Comparison of ENCODE assay signal across 16 mouse cellular contexts in genomic region chr10:21783478-21783877, GRCm38 (mm10).
DNase-seq lines count a peak whose midpoint lies in the region; ATAC-seq and TF ChIP-seq lines count a peak whose summit lies in the region.
"Had no signal": no experiment of that assay in that cellular context is flagged by ENCODE, and none has a peak within 500 bp of the region (broad histone marks: within the 10 kb centered on the region; RNA-seq: fewer than 3 reads in every experiment).

No protein-coding gene starts in this region.

- in situ Hi-C loops in Patski (cut with MboI; ENCODE audit: low pct_unique_long_range_greater_than_20kb) = loop anchor here (10.0 kb wide), 1 partner anchor 179 kb away; no protein-coding TSS in a partner anchor

- no peaks in the 10 kb centered on the region for H3K9me3 ChIP-seq in kidney, embryonic 14.5 days (ENCODE audit: control insufficient read depth, low read length)
- no peaks in the 10 kb centered on the region for H3K9me3 ChIP-seq in heart, embryonic 16.5 days (replicated peaks; ENCODE audit: control insufficient read depth, low read length)
- H3K9me3 ChIP-seq: embryonic facial prominence, embryonic 13.5 days; forebrain, embryonic 13.5 days; liver, embryonic 12.5 days; neural tube, embryonic 15.5 days had no signal

- no peaks in the 10 kb centered on the region for H3K36me3 ChIP-seq in kidney, adult 2 months (ENCODE audit: control insufficient read depth, insufficient read depth, low read length)
- no peaks in the 10 kb centered on the region for H3K36me3 ChIP-seq in kidney, embryonic 14.5 days (ENCODE audit: control insufficient read depth, insufficient read depth, low read length)
- no peaks in the 10 kb centered on the region for H3K36me3 ChIP-seq in heart, embryonic 16.5 days (ENCODE audit: control insufficient read depth, insufficient read depth)
- H3K36me3 ChIP-seq: embryonic facial prominence, embryonic 13.5 days; liver, embryonic 12.5 days; neural tube, embryonic 15.5 days had no signal

- POLR2A ChIA-PET in Patski (lab: Charles Lee) = no interaction called here

- H3K27ac ChIP-seq in kidney, adult 2 months (ENCODE audit: insufficient read depth, low read depth, low read length) = no peak overlapping the region
- H3K27ac ChIP-seq in kidney, embryonic 14.5 days (ENCODE audit: low read depth, low read length) = no peak overlapping the region
- no peak overlapping the region for H3K27ac ChIP-seq in heart, embryonic 16.5 days (ENCODE audit: low read length)
- H3K27ac ChIP-seq: embryonic facial prominence, embryonic 13.5 days; forebrain, embryonic 13.5 days; liver, embryonic 12.5 days; neural tube, embryonic 15.5 days had no signal

- 82% methylated on average over 7 of the region's 7 CpGs for WGBS in kidney, adult 2 months
- WGBS in kidney, embryonic 14.5 days = 83% methylated on average over 7 of the region's 7 CpGs
- WGBS in heart, embryonic 16.5 days = 65% methylated on average over 7 of the region's 7 CpGs

- peak; percentile 68 for DNase-seq in kidney, adult 2 months
- DNase-seq in Patski (ENCODE audit: low read depth, low spot score) = no peak
- peak; percentile 14 to 56 for DNase-seq in kidney, postnatal 36 days
- DNase-seq in thymus, postnatal 25 days = no peak
- no peak for DNase-seq in adrenal gland, postnatal 14 days
- DNase-seq: cerebellum, postnatal 14 days; right cerebral cortex, adult 18-20 months; thymus, adult 18-20 months had no signal

- no peaks in the 10 kb centered on the region for H3K4me1 ChIP-seq in kidney, adult 2 months (ENCODE audit: control insufficient read depth, insufficient read depth, low read length)
- H3K4me1 ChIP-seq in kidney, embryonic 14.5 days (ENCODE audit: control insufficient read depth, insufficient read depth, low read length) = no peaks in the 10 kb centered on the region
- H3K4me1 ChIP-seq in heart, embryonic 16.5 days (ENCODE audit: control insufficient read depth, insufficient read depth, low read length) = no peaks in the 10 kb centered on the region
- H3K4me1 ChIP-seq: embryonic facial prominence, embryonic 13.5 days; liver, embryonic 12.5 days; neural tube, embryonic 15.5 days had no signal

- ATAC-seq in kidney, embryonic 14.5 days (ENCODE audit: low FRiP score, low TSS enrichment) = no peak
- peak; percentile 22 for ATAC-seq in Patski
- ATAC-seq in heart, embryonic 16.5 days (replicated peaks; ENCODE audit: extremely low read depth, insufficient read depth, low FRiP score) = peak; percentile 55; the same call in 1 of the 2 replicates
- ATAC-seq in megakaryocyte, adult 5-6 weeks (ENCODE audit: poor library complexity, severe bottlenecking) = no peak
- ATAC-seq: forebrain, embryonic 13.5 days; inflammation-experienced regulatory T-cells, adult 6 months; liver, embryonic 12.5 days had no signal

- no peak for TF ChIP-seq POLR2A in kidney, adult 2 months (IDR thresholded peaks at IDR 0.05; ENCODE audit: low read depth, low read length)

- H3K4me3 ChIP-seq in kidney, adult 2 months (ENCODE audit: insufficient read depth, low read depth, low read length) = no peak overlapping the region
- H3K4me3 ChIP-seq in kidney, embryonic 14.5 days (ENCODE audit: low read length) = no peak overlapping the region
- no peak overlapping the region for H3K4me3 ChIP-seq in heart, embryonic 16.5 days (ENCODE audit: low read length)
- H3K4me3 ChIP-seq: embryonic facial prominence, embryonic 13.5 days; forebrain, embryonic 13.5 days; liver, embryonic 12.5 days; neural tube, embryonic 15.5 days had no signal

- no peaks in the 10 kb centered on the region for H3K27me3 ChIP-seq in kidney, adult 2 months (replicated peaks; ENCODE audit: control insufficient read depth, insufficient read depth, low read length)
- no peaks in the 10 kb centered on the region for H3K27me3 ChIP-seq in kidney, embryonic 14.5 days (ENCODE audit: control insufficient read depth, insufficient read depth, low read length)
- H3K27me3 ChIP-seq in Patski = no peaks in the 10 kb centered on the region
- no peaks in the 10 kb centered on the region for H3K27me3 ChIP-seq in heart, embryonic 16.5 days (ENCODE audit: control insufficient read depth, insufficient read depth, low read length)
- H3K27me3 ChIP-seq: embryonic facial prominence, embryonic 13.5 days; forebrain, embryonic 13.5 days; liver, embryonic 12.5 days; neural tube, embryonic 15.5 days had no signal

- TF ChIP-seq CTCF in kidney, adult 2 months (conservative IDR thresholded peaks at IDR 0.05; ENCODE audit: insufficient read depth, insufficient read length, low read depth, low read length) = no peak
- peak; percentile 40 for TF ChIP-seq CTCF in Patski (IDR thresholded peaks at IDR 0.05)

- H3K4me2 ChIP-seq in kidney, embryonic 14.5 days (replicated peaks; ENCODE audit: low read depth, low read length) = no peak overlapping the region
- no peak overlapping the region for H3K4me2 ChIP-seq in heart, embryonic 16.5 days (ENCODE audit: low read depth, low read length)
- H3K4me2 ChIP-seq: embryonic facial prominence, embryonic 13.5 days; forebrain, embryonic 13.5 days; liver, embryonic 12.5 days; neural tube, embryonic 15.5 days had no signal

- no peak overlapping the region for H3K9ac ChIP-seq in kidney, embryonic 14.5 days (ENCODE audit: low read depth, low read length)
- H3K9ac ChIP-seq in heart, embryonic 16.5 days (ENCODE audit: low read length) = no peak overlapping the region
- H3K9ac ChIP-seq: embryonic facial prominence, embryonic 13.5 days; forebrain, embryonic 13.5 days; liver, embryonic 12.5 days; neural tube, embryonic 15.5 days had no signal

- CTCF ChIA-PET in Patski (lab: Charles Lee) = no interaction called here

Comparison
In these comparisons a context has a peak if more than half of its experiments do, and no peak if none do; other contexts are left out.
1. DNase-seq: peak in kidney, adult 2 months (single experiment) and kidney, postnatal 36 days (2 of 2); none in Patski (single experiment), thymus, postnatal 25 days (single experiment) and adrenal gland, postnatal 14 days (single experiment).
2. ATAC-seq: peak in Patski (single experiment) and heart, embryonic 16.5 days (single experiment); none in kidney, embryonic 14.5 days (single experiment) and megakaryocyte, adult 5-6 weeks (single experiment).